Mouse (Mus musculus): Measurements from ENCODE around the gene Hist1h2ai. TPM values are rescaled to one million over a fixed set of nuclear protein-coding genes. Genes with fewer than 3 reads are reported as not detected.

The Hist1h2ai gene
- 1.4 TPM in 1 of 2 replicates, not detected in the other for polyA plus RNA-seq (2021; fragmentation: Nextera tagmentation)
- long read RNA-seq, experiment 1: 0 reads
- long read RNA-seq, experiment 2: 0 reads

GRCm38 (mm10) chr13:21715864-21716539 is at the start of gene Hist1h2ai, which contains the start of gene Hist1h2bl:
Hist1h2ai (plus strand) TSS chr13:21716422.
Hist1h2bl (minus strand) TSS chr13:21716143.

GRCm38 (mm10) chr13:21677305-21677704 is 38.9 kb upstream of the Hist1h2ai start, which contains the start of gene Olfr1360:
Olfr1360 (minus strand) TSS chr13:21677405.

GRCm38 (mm10) chr13:21697811-21698210 is 18.4 kb upstream of the Hist1h2ai start, which contains the start of gene Olfr1359:
Olfr1359 (plus strand) TSS chr13:21698111.

GRCm38 (mm10) chr13:21717397-21718357 is 1.5 kb downstream of the Hist1h2ai start, which contains the start of gene Hist1h3h:
Hist1h3h (plus strand) TSS chr13:21717659.

GRCm38 (mm10) chr13:21721757-21722372 is 5.6 kb downstream of the Hist1h2ai start, which contains the start of gene Hist1h2bm:
Hist1h2bm (plus strand) TSS chr13:21722044.

GRCm38 (mm10) chr13:21734906-21735767 is 18.9 kb downstream of the Hist1h2ai start, which contains the start of gene Hist1h4j:
Hist1h4j (plus strand) TSS chr13:21735064.

GRCm38 (mm10) chr13:21750159-21751017 is 34.2 kb downstream of the Hist1h2ai start, which contains the start of gene Hist1h4k:
Hist1h4k (minus strand) TSS chr13:21750505.

GRCm38 (mm10) chr13:21753524-21754285 is 37.5 kb downstream of the Hist1h2ai start, which contains the start of the genes Hist1h2ak and Hist1h2bn:
Hist1h2ak (minus strand) TSS chr13:21753827.
Hist1h2bn (plus strand) TSS chr13:21754123.

Small RNA genes lying within 50 kb of the gene (microRNA-seq; reads per million reads assigned to microRNA genes)
- gene Gm44357 (not detected), gene Gm44367 (not detected), gene Gm44454 (not detected)

Other genes starting within 250 kb of the Hist1h2ai start
- gene Nkapl, start 247.9 kb upstream of the Hist1h2ai start, polyA plus RNA-seq (2021; fragmentation: Nextera tagmentation): 1.4 and 1.6 TPM in 2 replicates
- 3.1 and 3.3 TPM in 2 replicates for gene Zkscan4, start 237.5 kb upstream of the Hist1h2ai start, polyA plus RNA-seq (2021; fragmentation: Nextera tagmentation)
- gene Gm10065, start 237.0 kb upstream of the Hist1h2ai start, polyA plus RNA-seq (2021; fragmentation: Nextera tagmentation): 1.8 TPM in 1 of 2 replicates, not detected in the other
- gene AK157302, start 221.2 kb upstream of the Hist1h2ai start, polyA plus RNA-seq (2021; fragmentation: Nextera tagmentation): 1.8 and 2.1 TPM in 2 replicates
- 13.0 and 13.4 TPM in 2 replicates for gene Gm11273, start 215.0 kb upstream of the Hist1h2ai start, polyA plus RNA-seq (2021; fragmentation: Nextera tagmentation)
- 1.6 and 2.7 TPM in 2 replicates for gene Zkscan8, start 185.3 kb upstream of the Hist1h2ai start, polyA plus RNA-seq (2021; fragmentation: Nextera tagmentation)
- 0.10 TPM in 1 of 2 replicates, not detected in the other for gene Olfr1366, start 173.6 kb upstream of the Hist1h2ai start, polyA plus RNA-seq (2021; fragmentation: Nextera tagmentation)
- gene Olfr1535, start 156.5 kb upstream of the Hist1h2ai start, polyA plus RNA-seq (2021; fragmentation: Nextera tagmentation): 0.06 TPM in 1 of 2 replicates, not detected in the other
- not detected in 2 replicates for gene Olfr1364, start 134.7 kb upstream of the Hist1h2ai start, polyA plus RNA-seq (2021; fragmentation: Nextera tagmentation)
- not detected in 2 replicates for gene Olfr1362, start 102.4 kb upstream of the Hist1h2ai start, polyA plus RNA-seq (2021; fragmentation: Nextera tagmentation)
- gene Olfr11, start 73.9 kb upstream of the Hist1h2ai start, polyA plus RNA-seq (2021; fragmentation: Nextera tagmentation): not detected in 2 replicates
- gene Olfr1361, start 53.0 kb upstream of the Hist1h2ai start, polyA plus RNA-seq (2021; fragmentation: Nextera tagmentation): not detected in 2 replicates
- gene Olfr1360, start 39.0 kb upstream of the Hist1h2ai start, polyA plus RNA-seq (2021; fragmentation: Nextera tagmentation): not detected in 2 replicates
- gene Olfr1359, start 18.3 kb upstream of the Hist1h2ai start, polyA plus RNA-seq (2021; fragmentation: Nextera tagmentation): not detected in 2 replicates
- gene Hist1h2bl, start 279 bp upstream of the Hist1h2ai start, polyA plus RNA-seq (2021; fragmentation: Nextera tagmentation): 0.80 and 1.4 TPM in 2 replicates
- not detected in 2 replicates for gene Hist1h3h, start 1.2 kb downstream of the Hist1h2ai start, polyA plus RNA-seq (2021; fragmentation: Nextera tagmentation)
- gene Hist1h2bm, start 5.6 kb downstream of the Hist1h2ai start, polyA plus RNA-seq (2021; fragmentation: Nextera tagmentation): 0.44 TPM in 1 of 2 replicates, not detected in the other
- gene Hist1h4j, start 18.6 kb downstream of the Hist1h2ai start, polyA plus RNA-seq (2021; fragmentation: Nextera tagmentation): 1.3 and 2.3 TPM in 2 replicates
- gene Hist1h4k, start 34.1 kb downstream of the Hist1h2ai start, polyA plus RNA-seq (2021; fragmentation: Nextera tagmentation): 3.9 and 4.5 TPM in 2 replicates
- 1.2 TPM in 1 of 2 replicates, not detected in the other for gene Hist1h2ak, start 37.4 kb downstream of the Hist1h2ai start, polyA plus RNA-seq (2021; fragmentation: Nextera tagmentation)
- 1.3 and 2.1 TPM in 2 replicates for gene Hist1h2bn, start 37.7 kb downstream of the Hist1h2ai start, polyA plus RNA-seq (2021; fragmentation: Nextera tagmentation)
- 0.41 and 1.0 TPM in 2 replicates for gene Hist1h1b, start 64.2 kb downstream of the Hist1h2ai start, polyA plus RNA-seq (2021; fragmentation: Nextera tagmentation)
- 1.8 and 4.4 TPM in 2 replicates for gene Hist1h3i, start 66.9 kb downstream of the Hist1h2ai start, polyA plus RNA-seq (2021; fragmentation: Nextera tagmentation)
- gene Hist1h2an, start 70.8 kb downstream of the Hist1h2ai start, polyA plus RNA-seq (2021; fragmentation: Nextera tagmentation): not detected in 2 replicates
- not detected in 2 replicates for gene Hist1h2bp, start 71.0 kb downstream of the Hist1h2ai start, polyA plus RNA-seq (2021; fragmentation: Nextera tagmentation)
- 1.3 and 1.5 TPM in 2 replicates for gene Hist1h2bq, start 93.8 kb downstream of the Hist1h2ai start, polyA plus RNA-seq (2021; fragmentation: Nextera tagmentation)
- gene Hist1h2ao, start 94.0 kb downstream of the Hist1h2ai start, polyA plus RNA-seq (2021; fragmentation: Nextera tagmentation): not detected in 2 replicates
- 3.4 and 7.0 TPM in 2 replicates for gene Hist1h4m, start 95.3 kb downstream of the Hist1h2ai start, polyA plus RNA-seq (2021; fragmentation: Nextera tagmentation)
- gene Hist1h4n, start 115.8 kb downstream of the Hist1h2ai start, polyA plus RNA-seq (2021; fragmentation: Nextera tagmentation): 2.8 and 2.9 TPM in 2 replicates
- gene Hist1h2ap, start 117.1 kb downstream of the Hist1h2ai start, polyA plus RNA-seq (2021; fragmentation: Nextera tagmentation): 64.1 and 77.9 TPM in 2 replicates
- gene Hist1h2br, start 117.3 kb downstream of the Hist1h2ai start, polyA plus RNA-seq (2021; fragmentation: Nextera tagmentation): 1.2 TPM in 1 of 2 replicates, not detected in the other
- gene Zfp184, start 228.7 kb downstream of the Hist1h2ai start, polyA plus RNA-seq (2021; fragmentation: Nextera tagmentation): 0.98 and 1.5 TPM in 2 replicates

Data from layer of hippocampus, adult 6 months (tissue).